Comparison of ENCODE assay signal across 36 mouse cellular contexts in the genomic region with DNA sequence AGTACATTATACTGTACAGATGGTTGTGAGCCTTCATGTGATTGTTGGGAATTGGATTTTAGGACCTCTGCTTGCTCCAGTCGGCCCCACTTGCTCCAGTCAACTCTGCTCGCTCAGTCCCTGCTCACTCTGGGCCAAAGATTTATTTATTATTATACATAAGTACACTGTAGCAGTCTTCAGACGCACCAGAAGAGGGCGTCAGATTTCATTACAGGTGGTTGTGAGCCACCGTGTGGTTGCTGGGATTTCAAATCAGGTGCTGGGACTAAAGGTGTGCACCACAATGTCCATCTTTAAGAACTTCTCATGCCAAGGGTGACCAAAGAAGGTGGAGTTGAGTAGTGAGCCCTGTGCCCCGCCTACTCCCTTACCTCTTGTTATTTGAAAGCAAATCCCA. TPM values are rescaled to one million over a fixed set of nuclear protein-coding genes. Genes with fewer than 3 reads are reported as not detected.
DNase-seq lines count a peak whose midpoint lies in the region; ATAC-seq and TF ChIP-seq lines count a peak whose summit lies in the region.
"Had no signal": no experiment of that assay in that cellular context is flagged by ENCODE, and none has a peak within 500 bp of the region (broad histone marks: within the 10 kb centered on the region; RNA-seq: fewer than 3 reads in every experiment).

No protein-coding gene starts in this region.

- 74% methylated on average over 6 of the region's 6 CpGs for WGBS in intestine, postnatal 0 days
- WGBS in intestine, embryonic 15.5 days: 73% methylated on average over 6 of the region's 6 CpGs
- 68% methylated on average over 6 of the region's 6 CpGs for WGBS in liver, postnatal 0 days (ENCODE audit: insufficient replicate concordance)
- 76% methylated on average over 6 of the region's 6 CpGs for WGBS in liver, embryonic 12.5 days (ENCODE audit: insufficient replicate concordance)

- no peaks in the 10 kb centered on the region for H3K27me3 ChIP-seq in intestine, postnatal 0 days (replicated peaks; ENCODE audit: control insufficient read depth, insufficient read depth, low read length)
- no peaks in the 10 kb centered on the region for H3K27me3 ChIP-seq in intestine, embryonic 15.5 days (replicated peaks)
- no peaks in the 10 kb centered on the region for H3K27me3 ChIP-seq in liver, postnatal 0 days (ENCODE audit: insufficient read depth, low read length)
- no peaks in the 10 kb centered on the region for H3K27me3 ChIP-seq in liver, embryonic 12.5 days (replicated peaks)
- H3K27me3 ChIP-seq in E14TG2a.4 (ENCODE audit: insufficient read depth, low read length): no peaks in the 10 kb centered on the region
- H3K27me3 ChIP-seq in MEL (ENCODE audit: control insufficient read depth in 1 of 2, insufficient read depth in 2 of 2, low read length in 2 of 2): no peaks in the 10 kb centered on the region
- H3K27me3 ChIP-seq: embryonic facial prominence, embryonic 12.5 days; heart, embryonic 12.5 days; limb, embryonic 15.5 days; megakaryocyte, embryonic 14.5 days; midbrain, embryonic 12.5 days; Patski; stomach, embryonic 15.5 days had no signal

- no peak overlapping the region for H3K4me2 ChIP-seq in intestine, postnatal 0 days (replicated peaks; ENCODE audit: low read depth)
- H3K4me2 ChIP-seq in intestine, embryonic 15.5 days (replicated peaks): no peak overlapping the region
- H3K4me2 ChIP-seq in liver, postnatal 0 days (ENCODE audit: low read depth, low read length): no peak overlapping the region
- no peak overlapping the region for H3K4me2 ChIP-seq in liver, embryonic 12.5 days
- H3K4me2 ChIP-seq: embryonic facial prominence, embryonic 12.5 days; heart, embryonic 12.5 days; limb, embryonic 15.5 days; midbrain, embryonic 12.5 days; stomach, embryonic 15.5 days had no signal

- H3K4me3 ChIP-seq in intestine, postnatal 0 days (ENCODE audit: low read depth, low read length): no peak overlapping the region
- H3K4me3 ChIP-seq in intestine, embryonic 15.5 days (replicated peaks): no peak overlapping the region
- H3K4me3 ChIP-seq in liver, postnatal 0 days (ENCODE audit: low read depth, low read length): no peak overlapping the region
- H3K4me3 ChIP-seq in liver, embryonic 12.5 days: no peak overlapping the region
- no peak overlapping the region for H3K4me3 ChIP-seq in E14TG2a.4 (replicated peaks; ENCODE audit: low read length)
- H3K4me3 ChIP-seq in MEL (ENCODE audit: control insufficient read depth in 1 of 2, insufficient read depth in 1 of 2, low read depth in 2 of 2, low read length in 2 of 2): no peak overlapping the region
- H3K4me3 ChIP-seq: embryonic facial prominence, embryonic 12.5 days; heart, embryonic 12.5 days; limb, embryonic 10.5 days; limb, embryonic 15.5 days; megakaryocyte, embryonic 14.5 days; midbrain, embryonic 12.5 days; stomach, embryonic 15.5 days had no signal

- peaks cover 86% of the 10 kb centered on the region for H3K36me3 ChIP-seq in intestine, postnatal 0 days (ENCODE audit: control insufficient read depth, insufficient read depth)
- peaks cover 65% of the 10 kb centered on the region for H3K36me3 ChIP-seq in intestine, embryonic 15.5 days
- H3K36me3 ChIP-seq in liver, postnatal 0 days (replicated peaks; ENCODE audit: insufficient read depth, low read length): peaks cover 63% of the 10 kb centered on the region
- peaks cover 97% of the 10 kb centered on the region for H3K36me3 ChIP-seq in liver, embryonic 12.5 days
- peaks cover 89% of the 10 kb centered on the region for H3K36me3 ChIP-seq in E14TG2a.4 (ENCODE audit: insufficient read depth, low read length)
- peaks cover 0 to 2% of the 10 kb centered on the region in 2 experiments; a peak in 2 of 4 replicates for H3K36me3 ChIP-seq in MEL (ENCODE audit: control insufficient read depth in 1 of 2, insufficient read depth in 2 of 2, low read length in 2 of 2)

- H3K79me2 ChIP-seq in MEL (ENCODE audit: control insufficient read depth, insufficient read depth, low read length, poor library complexity): no peaks in the 10 kb centered on the region

- TF ChIP-seq RAD21 in MEL (IDR thresholded peaks at IDR 0.05; ENCODE audit: low read depth, low read length): no peak; the same call in 1 of the 2 replicates

- H3K9me3 ChIP-seq in intestine, postnatal 0 days (ENCODE audit: control insufficient read depth): no peaks in the 10 kb centered on the region
- no peaks in the 10 kb centered on the region for H3K9me3 ChIP-seq in intestine, embryonic 15.5 days
- no peaks in the 10 kb centered on the region for H3K9me3 ChIP-seq in liver, postnatal 0 days (ENCODE audit: low read length)
- H3K9me3 ChIP-seq in liver, embryonic 12.5 days (replicated peaks): no peaks in the 10 kb centered on the region
- no peaks in the 10 kb centered on the region for H3K9me3 ChIP-seq in E14TG2a.4 (ENCODE audit: low read length)
- H3K9me3 ChIP-seq in MEL (replicated peaks; ENCODE audit: insufficient read depth, low read length): no peaks in the 10 kb centered on the region
- H3K9me3 ChIP-seq: embryonic facial prominence, embryonic 12.5 days; G1E; heart, embryonic 12.5 days; limb, embryonic 10.5 days; limb, embryonic 15.5 days; megakaryocyte, embryonic 14.5 days; midbrain, embryonic 12.5 days; stomach, embryonic 15.5 days had no signal

- DNase-seq in liver, postnatal 0 days: no peak
- no peak for DNase-seq in MEL (ENCODE audit: low read depth, low spot score)
- DNase-seq in retina, postnatal 1 day: no peak
- DNase-seq: adrenal gland, postnatal 10 days; cerebellum, adult 8-10 months; cerebellum, postnatal 36 days; embryo, embryonic 11 days; gastrocnemius, postnatal 36 days; heart, adult 18-20 months; kidney, postnatal 25 days; right cerebral cortex, postnatal 25 days; thymus, postnatal 14 days had no signal

- no peaks in the 10 kb centered on the region for H3K4me1 ChIP-seq in intestine, postnatal 0 days (replicated peaks; ENCODE audit: control insufficient read depth, insufficient read depth, low read length)
- H3K4me1 ChIP-seq in intestine, embryonic 15.5 days (replicated peaks): no peaks in the 10 kb centered on the region
- no peaks in the 10 kb centered on the region for H3K4me1 ChIP-seq in liver, postnatal 0 days (ENCODE audit: insufficient read depth)
- no peaks in the 10 kb centered on the region for H3K4me1 ChIP-seq in liver, embryonic 12.5 days
- H3K4me1 ChIP-seq in E14TG2a.4 (replicated peaks; ENCODE audit: low read depth, low read length) (peaks cover 22% of the 10 kb centered on the region), MEL (ENCODE audit: control insufficient read depth in 1 of 2, insufficient read depth in 2 of 2, low read length in 2 of 2) (no peaks in the 10 kb centered on the region)
- H3K4me1 ChIP-seq: embryonic facial prominence, embryonic 12.5 days; heart, embryonic 12.5 days; limb, embryonic 10.5 days; limb, embryonic 15.5 days; megakaryocyte, embryonic 14.5 days; midbrain, embryonic 12.5 days; stomach, embryonic 15.5 days had no signal

- TF ChIP-seq CTCF in intestine, postnatal 0 days (IDR thresholded peaks at IDR 0.05; ENCODE audit: low read depth): peak; percentile 56
- TF ChIP-seq CTCF in liver, postnatal 0 days (IDR thresholded peaks at IDR 0.05; ENCODE audit: low read depth): peak; percentile 36
- TF ChIP-seq CTCF in E14TG2a.4 (conservative IDR thresholded peaks at IDR 0.05; ENCODE audit: low read length) (0 out of 2 replicates have a peak, but pooled peaks have one; percentile 13), MEL (IDR thresholded peaks at IDR 0.05 in 2 of 3, conservative IDR thresholded peaks at IDR 0.05 in 1 of 3; ENCODE audit: control insufficient read depth in 1 of 3, insufficient read depth in 1 of 3, low read depth in 2 of 3, low read length in 3 of 3, poor library complexity in 1 of 3, severe bottlenecking in 1 of 3) (peak; percentile 3 to 45 (median 12); a peak in 3 of 6 replicates)

- no peak overlapping the region for H3K9ac ChIP-seq in intestine, postnatal 0 days (ENCODE audit: low read depth, low read length)
- no peak overlapping the region for H3K9ac ChIP-seq in intestine, embryonic 15.5 days
- no peak overlapping the region for H3K9ac ChIP-seq in liver, postnatal 0 days (replicated peaks)
- H3K9ac ChIP-seq in liver, embryonic 12.5 days: no peak overlapping the region
- H3K9ac ChIP-seq in MEL (ENCODE audit: control insufficient read depth, low read depth, low read length, poor library complexity, severe bottlenecking): no peak overlapping the region
- H3K9ac ChIP-seq: embryonic facial prominence, embryonic 12.5 days; heart, embryonic 12.5 days; limb, embryonic 15.5 days; midbrain, embryonic 12.5 days; stomach, embryonic 15.5 days had no signal

- no peak for TF ChIP-seq POLR2A in MEL (IDR thresholded peaks at IDR 0.05; ENCODE audit: control insufficient read depth in 1 of 2, insufficient read depth in 1 of 2, low read depth in 1 of 2, low read length in 2 of 2, poor library complexity in 1 of 2)

- H3K27ac ChIP-seq in intestine, postnatal 0 days (ENCODE audit: low read depth, low read length): no peak overlapping the region
- H3K27ac ChIP-seq in intestine, embryonic 15.5 days: no peak overlapping the region
- H3K27ac ChIP-seq in liver, postnatal 0 days (ENCODE audit: low read depth): no peak overlapping the region
- H3K27ac ChIP-seq in liver, embryonic 12.5 days: no peak overlapping the region
- H3K27ac ChIP-seq in MEL (ENCODE audit: control insufficient read depth, low read depth, low read length): no peak overlapping the region
- H3K27ac ChIP-seq: embryonic facial prominence, embryonic 12.5 days; limb, embryonic 10.5 days; limb, embryonic 15.5 days; midbrain, embryonic 12.5 days; stomach, embryonic 15.5 days had no signal

- no peak for TF ChIP-seq EP300 in liver, postnatal 0 days (IDR thresholded peaks at IDR 0.05; ENCODE audit: low read depth)
- TF ChIP-seq EP300 in MEL (IDR thresholded peaks at IDR 0.05; ENCODE audit: low read depth in 1 of 2, low read length in 2 of 2): no peak

- no peak for ATAC-seq in intestine, postnatal 0 days
- ATAC-seq in intestine, embryonic 15.5 days: no peak
- no peak for ATAC-seq in liver, postnatal 0 days
- no peak for ATAC-seq in liver, embryonic 12.5 days
- ATAC-seq: forebrain, embryonic 14.5 days; hindbrain, embryonic 16.5 days; intestine, embryonic 16.5 days had no signal

RNA-seq across cellular contexts. Expression of gene Qrfp, which starts 17.8 kb away (rescaled TPM):
- 0.12 and 0.18 TPM in 2 replicates for polyA plus RNA-seq in intestine, postnatal 0 days (2015; fragmentation: Nextera tagmentation; extraction: Ambion mirVana)
- polyA plus RNA-seq in intestine, embryonic 15.5 days (2015; fragmentation: Nextera tagmentation; extraction: Ambion mirVana): 0.05 TPM in 2 replicates
- 0.07 and 0.08 TPM in 2 replicates for polyA plus RNA-seq in liver, postnatal 0 days (2015; fragmentation: Nextera tagmentation; extraction: Ambion mirVana)
- 0.04 and 0.06 TPM in 2 replicates for polyA plus RNA-seq in liver, embryonic 12.5 days (2016; fragmentation: Nextera tagmentation; extraction: Ambion mirVana)
- not detected in 2 replicates for total RNA-seq in MEL (2012; rRNA removed)
- under 1 TPM in 1 of 2 experiments, not detected in 1; 0.13 TPM for polyA plus RNA-seq in MEL (2012; ENCODE audit: insufficient read depth in 1 of 2, insufficient read length in 2 of 2, low read depth in 1 of 2, low replicate concordance in 2 of 2, missing spikeins in 1 of 2)
- total RNA-seq: adrenal gland, postnatal 10 days; gastrocnemius, postnatal 36 days; hematopoietic stem cell, adult 5-6 weeks; layer of hippocampus, adult 8-10 months; layer of hippocampus, postnatal 25 days; left cerebral cortex, postnatal 10 days had no signal
- polyA plus RNA-seq: G1E; heart, embryonic 12.5 days; hindbrain, embryonic 16.5 days; intestine, embryonic 16.5 days; kidney, embryonic 14.5 days; neural tube, embryonic 14.5 days; Patski had no signal

RNA-seq across cellular contexts. Expression of gene Fibcd1, which starts 53.2 kb away (rescaled TPM):
- polyA plus RNA-seq in intestine, postnatal 0 days (2015; fragmentation: Nextera tagmentation; extraction: Ambion mirVana): 2.0 and 2.3 TPM in 2 replicates
- 0.46 and 0.67 TPM in 2 replicates for polyA plus RNA-seq in intestine, embryonic 15.5 days (2015; fragmentation: Nextera tagmentation; extraction: Ambion mirVana)
- polyA plus RNA-seq in liver, postnatal 0 days (2015; fragmentation: Nextera tagmentation; extraction: Ambion mirVana): not detected in 2 replicates
- not detected in 2 replicates for polyA plus RNA-seq in liver, embryonic 12.5 days (2016; fragmentation: Nextera tagmentation; extraction: Ambion mirVana)
- not detected in 2 replicates for total RNA-seq in MEL (2012; rRNA removed)
- not detected for polyA plus RNA-seq in MEL (2012; ENCODE audit: insufficient read depth in 1 of 2, insufficient read length in 2 of 2, low read depth in 1 of 2, low replicate concordance in 2 of 2, missing spikeins in 1 of 2)
- total RNA-seq: gastrocnemius, postnatal 36 days; heart, adult 18-20 months; hematopoietic stem cell, adult 5-6 weeks; monocyte, adult 5-6 weeks had no signal
- polyA plus RNA-seq: G1E; heart, postnatal 0 days had no signal
